Mouse (Mus musculus): ENCODE results near the gene Gpr137c. TPM values are rescaled to one million over a fixed set of nuclear protein-coding genes. Genes with fewer than 3 reads are reported as not detected.

Gene Gpr137c
- polyA plus RNA-seq, 1 experiment from 2014 or later: 0.69 TPM

DNA sequence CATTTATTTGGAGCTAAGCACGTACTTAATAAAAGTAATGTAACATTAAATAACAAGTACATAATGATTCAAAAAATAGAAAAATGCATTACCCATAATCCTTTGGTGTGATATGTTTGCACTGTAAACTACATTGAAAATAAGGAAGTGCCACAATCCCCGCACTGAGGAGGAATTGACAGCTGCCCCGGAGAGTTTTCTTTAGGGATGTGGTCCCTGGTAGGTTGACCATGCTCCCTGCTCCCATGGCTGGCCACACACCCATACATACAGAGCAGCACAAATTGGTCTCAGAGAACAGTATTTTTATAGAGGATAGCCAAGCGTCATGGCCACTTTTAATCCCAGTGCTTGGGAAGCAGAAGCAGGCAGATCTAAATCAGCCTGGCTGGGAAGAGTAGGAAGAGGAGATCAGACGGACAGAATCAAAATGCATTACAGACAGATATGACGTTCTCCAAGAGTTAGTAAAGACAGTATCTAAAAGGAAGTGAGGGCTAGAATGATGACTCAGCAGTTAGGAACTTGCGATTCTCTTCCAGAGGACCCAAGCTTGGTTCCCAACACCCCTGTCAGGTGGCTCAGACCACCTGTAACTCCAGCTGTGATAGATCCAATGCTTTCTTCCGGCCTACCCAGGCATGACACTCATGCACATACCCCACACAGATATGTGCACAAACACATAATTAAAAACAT, 88.3 kb downstream of the Gpr137c start:
- 71% methylated on average over 8 of the region's 8 CpGs for WGBS
- Histone ChIP-seq H3K4me2 (no peak overlapping the region), H3K9me3 (ENCODE audit: control insufficient read depth, low read length) (no peaks in the 10 kb centered on the region), H3K4me3 (ENCODE audit: low read depth, low read length) (no peak overlapping the region), H3K36me3 (ENCODE audit: control insufficient read depth, insufficient read depth, low read length) (no peaks in the 10 kb centered on the region; the same call in 1 of the 2 replicates), H3K4me1 (replicated peaks; ENCODE audit: control insufficient read depth, insufficient read depth, low read length) (peaks cover 4% of the 10 kb centered on the region; the same call in 1 of the 2 replicates), H3K27me3 (replicated peaks; ENCODE audit: control insufficient read depth, insufficient read depth, low read length) (no peaks in the 10 kb centered on the region), H3K9ac (ENCODE audit: low read depth, low read length) (no peak overlapping the region), H3K27ac (ENCODE audit: low read depth, low read length) (no peak overlapping the region)
- DNase-seq (ENCODE audit: low spot score) (no peak), ATAC-seq (replicated peaks; ENCODE audit: low FRiP score) (no peak)

DNA sequence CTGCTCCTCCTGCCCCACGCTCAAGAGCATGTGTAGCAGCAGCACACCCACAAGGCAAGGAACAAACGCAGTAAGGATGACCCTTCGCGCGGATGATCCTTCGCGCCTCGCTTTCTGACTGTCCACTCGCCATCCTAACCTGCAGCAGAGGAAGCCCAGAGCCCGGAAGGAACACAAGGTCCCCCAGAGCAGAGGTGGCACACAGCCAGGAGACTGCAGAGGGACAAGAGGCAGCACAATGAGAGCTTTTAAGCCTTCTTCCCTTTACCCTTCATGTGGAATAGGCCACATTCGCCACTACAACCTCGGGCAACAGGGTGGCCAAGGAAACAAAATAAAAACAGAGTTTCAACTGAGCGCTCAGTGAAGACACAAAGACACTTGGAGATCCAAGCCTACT, 90.1 kb downstream of the Gpr137c start:
- no peaks in the 10 kb centered on the region; the same call in 1 of the 2 replicates for H3K36me3 ChIP-seq (ENCODE audit: control insufficient read depth, insufficient read depth, low read length)
- no peak overlapping the region for H3K4me3 ChIP-seq (ENCODE audit: low read depth, low read length)
- ATAC-seq (replicated peaks; ENCODE audit: low FRiP score) (no peak), DNase-seq (ENCODE audit: low spot score) (no peak)
- H3K4me2 ChIP-seq: no peak overlapping the region
- H3K4me1 ChIP-seq (replicated peaks; ENCODE audit: control insufficient read depth, insufficient read depth, low read length): peaks cover 4% of the 10 kb centered on the region
- H3K9ac ChIP-seq (ENCODE audit: low read depth, low read length): no peak overlapping the region
- no peaks in the 10 kb centered on the region for H3K27me3 ChIP-seq (replicated peaks; ENCODE audit: control insufficient read depth, insufficient read depth, low read length)
- H3K27ac ChIP-seq (ENCODE audit: low read depth, low read length): no peak overlapping the region
- WGBS: 91% methylated on average over 13 of the region's 13 CpGs
- no peaks in the 10 kb centered on the region for H3K9me3 ChIP-seq (ENCODE audit: control insufficient read depth, low read length)

DNA sequence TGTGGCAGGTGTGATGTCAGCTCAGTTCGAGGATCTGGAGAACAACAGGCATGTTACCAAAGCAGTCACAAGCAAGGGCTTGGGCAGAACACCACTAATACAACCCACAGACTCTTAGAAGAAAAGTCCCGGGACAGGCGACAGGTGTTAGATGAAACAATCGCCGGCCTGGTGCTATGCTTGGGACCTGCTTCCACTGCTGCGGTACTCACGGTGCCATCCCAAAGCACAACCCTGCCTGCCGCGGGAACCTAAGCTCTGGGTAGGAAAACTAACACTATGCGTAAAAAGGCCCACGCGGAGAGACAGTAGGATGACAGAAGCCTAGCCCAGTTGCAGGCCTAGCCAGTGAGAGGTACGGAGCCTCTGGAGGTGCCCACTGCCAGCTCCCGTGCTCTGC, 90.6 kb downstream of the Gpr137c start:
- H3K4me2 ChIP-seq: no peak overlapping the region
- H3K4me1 ChIP-seq (replicated peaks; ENCODE audit: control insufficient read depth, insufficient read depth, low read length): peaks cover 4% of the 10 kb centered on the region
- no peak for DNase-seq (ENCODE audit: low spot score)
- H3K27ac ChIP-seq (ENCODE audit: low read depth, low read length): no peak overlapping the region
- 92% methylated on average over 14 of the region's 14 CpGs for WGBS
- H3K27me3 ChIP-seq (replicated peaks; ENCODE audit: control insufficient read depth, insufficient read depth, low read length): no peaks in the 10 kb centered on the region
- H3K4me3 ChIP-seq (ENCODE audit: low read depth, low read length): no peak overlapping the region
- no peak overlapping the region for H3K9ac ChIP-seq (ENCODE audit: low read depth, low read length)
- no peaks in the 10 kb centered on the region; the same call in 1 of the 2 replicates for H3K36me3 ChIP-seq (ENCODE audit: control insufficient read depth, insufficient read depth, low read length)
- H3K9me3 ChIP-seq (ENCODE audit: control insufficient read depth, low read length): no peaks in the 10 kb centered on the region
- no peak for ATAC-seq (replicated peaks; ENCODE audit: low FRiP score)

DNA sequence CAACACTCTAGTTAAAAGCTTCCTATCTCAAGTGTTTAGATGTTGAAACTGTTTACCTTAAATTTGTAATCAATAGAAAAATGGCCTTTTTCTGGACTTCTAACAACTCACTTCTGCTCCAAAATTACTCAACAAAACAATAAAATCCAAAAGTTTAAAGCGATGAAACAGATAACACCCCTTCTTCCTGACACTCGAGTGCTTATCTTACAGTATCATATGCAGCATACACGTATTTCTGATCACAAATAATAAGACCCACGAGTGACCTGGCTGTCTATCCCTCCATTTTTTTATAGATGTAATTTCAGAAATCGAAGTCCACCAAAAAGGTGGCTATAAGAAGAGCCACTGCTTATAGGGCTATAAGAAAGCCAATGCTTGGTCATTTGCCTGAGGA, 97.4 kb downstream of the Gpr137c start:
- H3K4me1 ChIP-seq (replicated peaks; ENCODE audit: control insufficient read depth, insufficient read depth, low read length): peaks cover 37% of the 10 kb centered on the region

DNA sequence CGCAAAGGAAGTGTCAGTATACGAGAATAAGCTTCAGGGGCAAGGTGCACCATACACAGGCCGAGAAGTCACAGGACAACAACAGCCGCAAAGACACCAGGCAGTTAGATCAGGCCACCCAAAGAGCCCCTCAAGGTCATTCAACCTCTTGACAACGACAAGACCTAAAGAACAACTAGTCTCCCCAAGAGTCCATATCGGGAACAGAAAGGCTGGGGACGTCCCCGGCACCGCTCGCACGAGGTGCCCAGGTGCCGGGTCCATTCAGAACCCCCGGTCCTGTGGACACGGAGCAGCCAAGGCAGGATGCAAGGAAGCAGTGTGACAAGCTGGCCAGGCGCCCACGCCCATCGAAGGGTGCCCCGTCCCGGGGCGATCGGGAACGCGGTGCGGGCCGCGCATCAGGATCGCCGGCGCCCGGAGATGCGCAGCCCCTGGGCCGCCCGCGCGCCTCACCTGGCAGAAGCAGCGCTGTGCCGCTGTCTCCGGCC, 98.4 kb downstream of the Gpr137c start:
- DNase-seq (ENCODE audit: low spot score) (no peak), ATAC-seq (replicated peaks; ENCODE audit: low FRiP score) (peak; percentile 10)
- WGBS: under 1% methylated on average over 37 of the region's 38 CpGs
- H3K27me3 ChIP-seq (replicated peaks; ENCODE audit: control insufficient read depth, insufficient read depth, low read length): no peaks in the 10 kb centered on the region
- H3K27ac ChIP-seq (ENCODE audit: low read depth, low read length): peak overlapping the region; percentile 95
- H3K36me3 ChIP-seq (ENCODE audit: control insufficient read depth, insufficient read depth, low read length): no peaks in the 10 kb centered on the region
- H3K9ac ChIP-seq (ENCODE audit: low read depth, low read length): peak overlapping the region; percentile 96
- H3K4me3 ChIP-seq (ENCODE audit: low read depth, low read length): peak overlapping the region; percentile 97
- H3K4me1 ChIP-seq (replicated peaks; ENCODE audit: control insufficient read depth, insufficient read depth, low read length): peaks cover 43% of the 10 kb centered on the region
- H3K9me3 ChIP-seq (ENCODE audit: control insufficient read depth, low read length): no peaks in the 10 kb centered on the region
- peak overlapping the region; percentile 87 for H3K4me2 ChIP-seq

More for the DNA sequence above, 97.4 kb downstream of the Gpr137c start:
- DNase-seq (ENCODE audit: low spot score) (no peak), ATAC-seq (replicated peaks; ENCODE audit: low FRiP score) (no peak)
- Histone ChIP-seq H3K9ac (ENCODE audit: low read depth, low read length) (peak overlapping the region; percentile 96), H3K27ac (ENCODE audit: low read depth, low read length) (peak overlapping the region; percentile 19; the same call in 1 of the 2 replicates), H3K9me3 (ENCODE audit: control insufficient read depth, low read length) (no peaks in the 10 kb centered on the region), H3K4me2 (peak overlapping the region; percentile 87), H3K27me3 (replicated peaks; ENCODE audit: control insufficient read depth, insufficient read depth, low read length) (no peaks in the 10 kb centered on the region), H3K36me3 (ENCODE audit: control insufficient read depth, insufficient read depth, low read length) (no peaks in the 10 kb centered on the region), H3K4me3 (ENCODE audit: low read depth, low read length) (peak overlapping the region; percentile 97)
- 38% methylated on average over 5 of the region's 5 CpGs for WGBS

DNA sequence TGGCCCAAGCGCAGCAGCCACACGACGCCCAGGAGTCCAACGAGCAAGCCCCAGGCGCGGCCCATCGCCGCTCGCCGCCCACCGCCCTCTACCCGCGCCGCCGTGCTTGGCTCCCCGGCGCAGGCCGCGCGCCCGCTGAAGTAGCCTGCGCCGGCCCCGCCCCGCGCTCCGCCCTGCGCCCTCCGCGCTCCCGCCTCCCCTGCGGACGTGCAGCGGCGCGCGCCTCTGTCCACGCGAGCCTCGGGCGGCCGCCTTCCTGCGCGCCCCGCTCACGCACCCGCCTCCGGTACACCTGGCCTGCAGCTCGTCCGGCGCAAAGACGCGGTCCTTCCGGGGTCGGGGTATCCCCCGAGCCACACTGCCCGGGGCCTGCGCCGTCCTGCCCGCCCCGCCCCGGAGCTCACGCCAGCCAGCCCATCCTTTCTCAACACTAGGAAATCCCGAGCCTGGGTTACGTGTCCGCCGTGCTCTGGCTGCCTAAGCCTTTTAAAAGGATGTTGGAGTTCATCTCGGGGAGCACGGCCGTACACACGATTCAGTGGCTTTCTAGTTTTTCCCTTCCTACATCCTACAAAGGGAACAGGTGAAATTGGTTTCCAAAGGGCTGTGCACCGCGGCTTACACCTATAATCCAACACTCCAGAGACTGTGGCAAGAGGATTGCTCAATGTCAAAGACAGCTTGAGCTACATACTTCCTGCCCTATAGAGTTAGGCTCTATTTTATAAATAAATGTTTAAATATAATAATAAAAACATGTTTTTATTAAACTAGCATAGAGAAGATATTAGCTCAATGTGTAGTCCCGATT, 99.1 kb downstream of the Gpr137c start, which contains the start of gene Ero1l:
Gene Ero1l, minus strand, starts transcription at position 346 of the 811 bp plus-strand sequence.
- H3K36me3 ChIP-seq (ENCODE audit: control insufficient read depth, insufficient read depth, low read length): no peaks in the 10 kb centered on the region
- no peaks in the 10 kb centered on the region for H3K9me3 ChIP-seq (ENCODE audit: control insufficient read depth, low read length)
- 1% methylated on average over 49 of the region's 74 CpGs for WGBS
- peak; percentile 86 for ATAC-seq (replicated peaks; ENCODE audit: low FRiP score)
- H3K4me2 ChIP-seq: peak within 1 kb of the TSS; percentile 87
- H3K4me1 ChIP-seq (replicated peaks; ENCODE audit: control insufficient read depth, insufficient read depth, low read length): peaks cover 43% of the 10 kb centered on the region
- H3K9ac ChIP-seq (ENCODE audit: low read depth, low read length): peak within 1 kb of the TSS; percentile 96
- H3K27ac ChIP-seq (ENCODE audit: low read depth, low read length): peak within 1 kb of the TSS; percentile 95
- H3K27me3 ChIP-seq (replicated peaks; ENCODE audit: control insufficient read depth, insufficient read depth, low read length): no peaks in the 10 kb centered on the region
- peak; percentile 91 for DNase-seq (ENCODE audit: low spot score)
- peak within 1 kb of the TSS; percentile 97 for H3K4me3 ChIP-seq (ENCODE audit: low read depth, low read length)

DNA sequence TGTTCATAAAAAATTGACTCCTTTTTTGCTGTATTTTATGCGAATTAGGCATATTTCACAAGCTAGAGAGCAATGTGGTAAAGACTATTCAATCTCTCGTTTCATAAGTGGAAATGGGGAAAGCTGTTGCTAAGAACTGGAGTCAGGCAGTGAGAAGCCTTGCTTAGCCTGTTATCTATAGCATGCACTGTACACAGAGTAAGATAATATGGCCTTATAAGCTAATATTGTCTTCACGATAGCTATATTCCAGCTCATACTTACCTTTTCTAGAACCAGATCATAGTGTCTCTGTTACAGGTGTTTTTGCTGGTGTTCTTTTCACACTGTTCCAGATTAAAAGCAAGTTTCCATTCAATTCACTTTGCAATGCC, 99.7 kb downstream of the Gpr137c start:
- Histone ChIP-seq H3K9ac (ENCODE audit: low read depth, low read length) (peak overlapping the region; percentile 10; the same call in 1 of the 2 replicates), H3K27me3 (replicated peaks; ENCODE audit: control insufficient read depth, insufficient read depth, low read length) (no peaks in the 10 kb centered on the region), H3K4me3 (ENCODE audit: low read depth, low read length) (peak overlapping the region; percentile 97; the same call in 1 of the 2 replicates), H3K4me2 (peak overlapping the region; percentile 87), H3K36me3 (ENCODE audit: control insufficient read depth, insufficient read depth, low read length) (no peaks in the 10 kb centered on the region), H3K9me3 (ENCODE audit: control insufficient read depth, low read length) (no peaks in the 10 kb centered on the region), H3K27ac (ENCODE audit: low read depth, low read length) (peak overlapping the region; percentile 95), H3K4me1 (replicated peaks; ENCODE audit: control insufficient read depth, insufficient read depth, low read length) (peaks cover 43% of the 10 kb centered on the region)
- WGBS: 30% methylated on average over 3 of the region's 3 CpGs
- no peak for DNase-seq (ENCODE audit: low spot score)
- peak; percentile 71 for ATAC-seq (replicated peaks; ENCODE audit: low FRiP score)

DNA sequence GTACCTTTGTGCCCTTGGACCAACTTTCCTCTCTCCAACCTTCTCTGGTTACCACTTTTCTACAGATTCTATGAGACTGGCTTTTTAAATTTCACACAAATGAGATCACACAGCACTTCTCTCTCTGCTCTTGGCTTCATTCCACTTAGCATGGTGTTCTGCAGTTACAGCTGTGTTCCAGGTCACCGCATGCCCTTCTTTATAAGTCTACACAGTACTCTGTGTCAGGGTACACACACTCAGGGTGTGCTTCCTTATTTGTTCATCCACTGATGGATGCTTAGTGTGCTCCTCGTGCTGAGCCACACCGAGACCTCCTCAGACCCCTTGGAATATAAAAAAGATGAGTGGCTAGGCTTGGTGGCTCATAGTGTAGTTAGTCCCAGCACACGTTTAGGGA, 100.6 kb downstream of the Gpr137c start:
- H3K4me3 ChIP-seq (ENCODE audit: low read depth, low read length): no peak overlapping the region
- DNase-seq (ENCODE audit: low spot score) (no peak), ATAC-seq (replicated peaks; ENCODE audit: low FRiP score) (no peak)
- no peaks in the 10 kb centered on the region for H3K27me3 ChIP-seq (replicated peaks; ENCODE audit: control insufficient read depth, insufficient read depth, low read length)
- no peak overlapping the region for H3K27ac ChIP-seq (ENCODE audit: low read depth, low read length)
- WGBS: 82% methylated on average over 4 of the region's 4 CpGs
- H3K4me1 ChIP-seq (replicated peaks; ENCODE audit: control insufficient read depth, insufficient read depth, low read length): peaks cover 43% of the 10 kb centered on the region
- H3K4me2 ChIP-seq: no peak overlapping the region
- H3K9ac ChIP-seq (ENCODE audit: low read depth, low read length): no peak overlapping the region
- no peaks in the 10 kb centered on the region for H3K36me3 ChIP-seq (ENCODE audit: control insufficient read depth, insufficient read depth, low read length)
- H3K9me3 ChIP-seq (ENCODE audit: control insufficient read depth, low read length): no peaks in the 10 kb centered on the region
